Mouse (Mus musculus): ENCODE measurements around the gene Tsr1. TPM values are rescaled to one million over a fixed set of nuclear protein-coding genes. Genes with fewer than 3 reads are reported as not detected.

Gene Tsr1
- polyA plus RNA-seq, 1 experiment from 2014 or later, result 42.0 TPM

DNA sequence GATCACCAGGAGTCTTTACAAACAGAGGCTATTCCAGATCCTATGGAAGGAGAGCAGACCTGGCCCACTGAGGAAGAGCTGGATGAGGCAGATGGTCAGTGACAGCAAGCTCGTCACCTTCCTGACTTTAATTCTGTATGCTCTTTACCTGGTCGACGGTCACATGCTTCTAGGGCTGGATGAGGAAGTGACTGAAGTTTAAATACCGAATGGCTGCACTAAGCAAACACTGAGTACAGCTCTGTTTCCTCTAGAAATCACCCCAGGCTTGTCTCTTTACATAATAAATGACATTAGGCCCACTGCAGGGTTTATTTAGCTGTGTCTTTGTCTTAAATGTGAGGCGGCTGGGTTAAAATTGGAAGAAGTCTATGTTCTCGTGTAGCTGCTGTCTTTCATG, 3.7 kb downstream of the Tsr1 start:
- Histone ChIP-seq H3K4me3 (no peak overlapping the region), H3K9me3 (no peaks in the 10 kb centered on the region), H3K4me1 (peaks cover 11% of the 10 kb centered on the region; the same call in 1 of the 2 replicates), H3K27ac (no peak overlapping the region), H3K9ac (no peak overlapping the region), H3K27me3 (no peaks in the 10 kb centered on the region), H3K36me3 (peaks cover 73% of the 10 kb centered on the region), H3K4me2 (no peak overlapping the region)
- no peak for ATAC-seq (ENCODE audit: borderline replicate concordance, extremely low read depth, low FRiP score, low TSS enrichment)
- WGBS, result 81% methylated on average over 6 of the region's 6 CpGs

DNA sequence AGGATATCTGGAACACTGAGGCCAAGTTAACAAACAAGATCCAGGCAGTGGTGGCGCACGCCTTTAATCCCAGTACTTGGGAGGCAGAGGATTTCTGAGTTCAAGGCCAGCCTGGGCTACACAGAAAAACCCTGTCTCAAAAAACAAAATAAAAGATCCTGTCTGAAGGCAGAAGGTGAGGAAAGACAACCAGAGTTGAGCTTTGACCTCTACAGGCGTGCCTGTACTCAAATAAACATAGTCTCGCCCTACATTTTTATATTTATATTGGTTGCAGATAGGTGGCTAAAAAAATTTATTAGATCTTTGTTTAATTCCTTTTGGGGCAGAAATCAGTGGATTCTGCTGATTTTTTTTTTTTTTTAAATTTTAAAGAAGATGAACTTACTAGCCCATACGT, 4.5 kb downstream of the Tsr1 start:
- no peak overlapping the region for H3K4me2 ChIP-seq
- H3K27me3 ChIP-seq, result no peaks in the 10 kb centered on the region
- no peaks in the 10 kb centered on the region for H3K9me3 ChIP-seq
- H3K9ac ChIP-seq, result no peak overlapping the region
- no peak overlapping the region for H3K27ac ChIP-seq
- peaks cover 11% of the 10 kb centered on the region; the same call in 1 of the 2 replicates for H3K4me1 ChIP-seq
- H3K4me3 ChIP-seq, result no peak overlapping the region
- no peak for ATAC-seq (ENCODE audit: borderline replicate concordance, extremely low read depth, low FRiP score, low TSS enrichment)
- peaks cover 81% of the 10 kb centered on the region for H3K36me3 ChIP-seq
- WGBS, result 84% methylated on average over 5 of the region's 5 CpGs

DNA sequence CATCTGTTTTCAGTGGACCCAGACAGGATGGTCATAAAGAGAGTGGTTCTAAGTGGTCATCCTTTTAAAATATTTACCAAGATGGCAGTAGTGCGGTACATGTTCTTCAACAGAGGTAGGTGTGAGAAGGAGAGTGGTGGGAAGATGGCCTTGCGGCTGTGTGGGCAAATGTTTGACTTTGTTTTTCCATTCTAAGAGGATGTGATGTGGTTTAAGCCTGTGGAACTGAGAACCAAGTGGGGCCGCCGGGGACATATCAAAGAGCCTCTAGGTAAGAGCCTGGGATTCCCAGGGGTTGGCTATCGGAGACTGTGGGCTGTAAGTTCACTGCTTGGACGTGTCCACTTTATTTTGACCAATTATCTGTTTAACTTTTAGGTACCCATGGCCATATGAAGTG, 10.0 kb downstream of the Tsr1 start:
- H3K4me1 ChIP-seq, result no peaks in the 10 kb centered on the region
- peaks cover 71% of the 10 kb centered on the region for H3K36me3 ChIP-seq
- H3K4me3 ChIP-seq, result no peak overlapping the region
- no peak overlapping the region for H3K27ac ChIP-seq
- no peak for ATAC-seq (ENCODE audit: borderline replicate concordance, extremely low read depth, low FRiP score, low TSS enrichment)
- no peaks in the 10 kb centered on the region for H3K27me3 ChIP-seq
- no peak overlapping the region for H3K4me2 ChIP-seq
- 91% methylated on average over 6 of the region's 6 CpGs for WGBS
- no peak overlapping the region for H3K9ac ChIP-seq
- no peaks in the 10 kb centered on the region for H3K9me3 ChIP-seq

DNA sequence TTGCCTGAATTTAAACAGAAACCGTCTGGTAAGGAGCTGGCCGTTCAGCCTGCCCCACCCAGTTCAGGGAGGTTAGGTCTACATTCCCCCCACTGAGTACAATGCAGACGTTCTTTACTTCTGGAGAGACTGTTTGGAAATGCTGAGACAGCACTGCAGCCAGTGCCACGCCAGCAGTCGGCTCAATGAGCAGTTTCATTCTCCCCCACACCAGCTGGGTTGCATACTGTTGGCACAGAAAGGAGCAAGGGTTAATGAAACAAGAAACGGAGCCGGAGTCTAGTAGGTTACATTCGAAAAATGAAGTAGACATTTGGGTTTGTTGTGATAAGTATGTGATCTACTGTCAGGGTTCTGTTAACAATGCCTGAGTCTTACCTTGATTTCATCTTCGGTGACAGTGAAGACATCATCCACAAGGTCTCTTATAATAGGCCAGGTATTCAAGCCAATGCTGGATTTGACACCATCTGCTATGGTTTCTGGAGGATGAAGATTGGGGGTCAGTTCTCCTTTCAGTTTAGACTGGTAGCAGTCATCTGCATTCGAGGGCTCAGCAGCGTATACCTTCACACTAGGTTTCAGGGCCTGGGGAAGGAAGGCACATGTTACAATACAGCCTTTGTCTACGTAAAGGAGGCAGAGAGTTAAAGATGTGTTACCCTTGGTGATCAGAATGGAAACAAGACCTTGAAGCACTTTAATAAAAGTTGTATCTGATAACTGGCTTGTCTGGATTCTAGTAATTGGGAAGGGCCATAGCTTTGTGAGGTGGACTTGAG, 10.9 kb downstream of the Tsr1 start:
- no peaks in the 10 kb centered on the region for H3K9me3 ChIP-seq
- H3K4me2 ChIP-seq, result no peak overlapping the region
- WGBS, result 73% methylated on average over 12 of the region's 12 CpGs
- H3K27ac ChIP-seq, result no peak overlapping the region
- H3K27me3 ChIP-seq, result no peaks in the 10 kb centered on the region
- no peak for ATAC-seq (ENCODE audit: borderline replicate concordance, extremely low read depth, low FRiP score, low TSS enrichment)
- no peak overlapping the region for H3K9ac ChIP-seq
- peaks cover 62% of the 10 kb centered on the region for H3K36me3 ChIP-seq
- no peak overlapping the region for H3K4me3 ChIP-seq
- H3K4me1 ChIP-seq, result no peaks in the 10 kb centered on the region

DNA sequence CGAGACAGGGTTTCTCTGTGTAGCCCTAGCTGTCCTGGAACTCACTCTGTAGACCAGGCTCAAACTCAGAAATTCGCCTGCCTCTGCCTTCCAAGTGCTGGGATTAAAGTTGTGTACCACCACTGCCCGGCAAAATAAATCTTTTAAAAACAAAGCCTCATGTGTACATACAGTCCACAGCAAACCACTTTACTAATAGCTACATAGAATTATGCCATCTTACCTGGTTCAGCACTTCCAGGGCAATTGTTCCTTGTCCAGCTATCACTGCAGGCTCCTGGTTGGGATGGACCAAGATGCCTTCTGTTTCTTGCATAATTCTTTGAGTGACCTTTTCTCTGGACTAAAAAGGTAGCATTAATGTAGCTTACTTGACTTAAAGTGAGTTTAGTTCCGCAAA, 12.1 kb downstream of the Tsr1 start:
- WGBS, result 81% methylated on average over 4 of the region's 4 CpGs
- Histone ChIP-seq H3K4me3 (no peak overlapping the region), H3K9ac (no peak overlapping the region), H3K36me3 (peaks cover 50% of the 10 kb centered on the region), H3K27ac (no peak overlapping the region), H3K9me3 (no peaks in the 10 kb centered on the region), H3K4me2 (no peak overlapping the region), H3K27me3 (no peaks in the 10 kb centered on the region), H3K4me1 (no peaks in the 10 kb centered on the region)
- no peak for ATAC-seq (ENCODE audit: borderline replicate concordance, extremely low read depth, low FRiP score, low TSS enrichment)

DNA sequence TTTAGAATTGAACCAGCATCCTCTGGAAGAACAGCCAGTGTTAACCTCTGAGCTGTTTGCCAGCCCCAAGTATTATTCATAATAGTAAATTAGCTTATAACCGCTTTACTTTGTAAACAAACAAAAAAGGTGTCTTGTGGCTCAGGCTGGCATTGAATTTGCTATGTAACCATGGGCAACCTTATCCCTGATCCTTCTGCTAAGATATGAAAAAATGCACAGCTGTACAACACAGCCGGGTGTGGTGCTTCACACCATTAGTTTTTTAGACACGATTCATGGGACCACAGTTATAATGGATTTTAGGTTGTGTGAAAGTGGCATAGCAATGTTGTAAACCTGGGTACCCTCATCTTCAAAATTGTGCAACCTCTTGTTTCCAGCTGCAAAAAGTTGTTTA, 14.6 kb downstream of the Tsr1 start:
- no peak overlapping the region for H3K9ac ChIP-seq
- no peak for ATAC-seq (ENCODE audit: borderline replicate concordance, extremely low read depth, low FRiP score, low TSS enrichment)
- no peak overlapping the region for H3K27ac ChIP-seq
- H3K27me3 ChIP-seq, result no peaks in the 10 kb centered on the region
- H3K4me2 ChIP-seq, result no peak overlapping the region
- no peak overlapping the region for H3K4me3 ChIP-seq
- H3K4me1 ChIP-seq, result no peaks in the 10 kb centered on the region
- H3K9me3 ChIP-seq, result no peaks in the 10 kb centered on the region
- WGBS, result 73% methylated on average over 3 of the region's 3 CpGs
- peaks cover 27% of the 10 kb centered on the region for H3K36me3 ChIP-seq

DNA sequence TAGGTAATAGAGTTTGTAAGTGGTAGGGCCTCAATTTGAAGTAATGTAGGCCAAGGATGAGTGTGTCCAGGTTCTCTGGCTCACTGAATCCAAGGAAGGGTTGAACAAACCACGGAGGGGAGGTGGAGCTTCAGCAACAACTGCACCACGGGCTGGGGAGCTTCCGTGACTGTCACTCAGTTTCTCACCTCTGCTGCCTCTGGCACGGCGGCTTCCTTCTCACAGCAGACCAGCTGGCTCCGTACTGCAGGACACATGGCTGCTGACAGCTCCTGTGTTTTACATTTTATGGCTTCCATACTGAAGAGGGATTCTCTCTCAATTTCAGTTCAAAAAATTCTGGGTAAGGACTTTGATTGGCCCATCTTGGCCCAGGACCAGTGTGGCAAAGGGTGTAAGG, 21.4 kb downstream of the Tsr1 start:
- Histone ChIP-seq H3K27ac (no peak overlapping the region), H3K36me3 (peaks cover 15% of the 10 kb centered on the region; the same call in 1 of the 2 replicates), H3K27me3 (no peaks in the 10 kb centered on the region), H3K4me3 (no peak overlapping the region), H3K4me2 (no peak overlapping the region), H3K9ac (no peak overlapping the region), H3K4me1 (no peaks in the 10 kb centered on the region), H3K9me3 (no peaks in the 10 kb centered on the region)
- WGBS, result 68% methylated on average over 6 of the region's 6 CpGs
- ATAC-seq (ENCODE audit: borderline replicate concordance, extremely low read depth, low FRiP score, low TSS enrichment), result no peak

DNA sequence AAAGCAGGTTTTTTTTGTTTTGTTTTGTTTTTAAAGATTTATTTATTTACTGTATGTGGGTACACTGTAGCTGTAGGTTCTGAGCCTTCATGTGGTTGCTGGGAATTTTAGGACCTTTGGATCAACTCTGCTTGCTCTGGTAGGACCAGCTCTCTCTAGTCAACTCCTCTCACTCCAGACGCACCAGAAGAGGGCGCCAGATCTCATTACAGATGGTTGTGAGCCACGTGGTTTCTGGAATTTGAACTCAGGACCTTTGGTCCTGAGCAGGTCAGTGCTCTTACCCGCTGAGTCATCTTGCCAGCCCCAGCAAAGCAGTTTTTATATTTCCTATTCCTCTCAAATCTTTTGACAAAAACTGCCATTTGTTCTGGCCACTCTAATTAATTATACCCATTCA, 26.3 kb downstream of the Tsr1 start:
- Histone ChIP-seq H3K4me3 (no peak overlapping the region), H3K27ac (no peak overlapping the region), H3K9me3 (no peaks in the 10 kb centered on the region), H3K9ac (no peak overlapping the region), H3K4me1 (peaks cover 17% of the 10 kb centered on the region), H3K36me3 (peaks cover 2% of the 10 kb centered on the region; the same call in 1 of the 2 replicates), H3K27me3 (no peaks in the 10 kb centered on the region), H3K4me2 (no peak overlapping the region; the same call in 1 of the 2 replicates)
- no peak for ATAC-seq (ENCODE audit: borderline replicate concordance, extremely low read depth, low FRiP score, low TSS enrichment)
- WGBS, result 59% methylated on average over 4 of the region's 4 CpGs

- peak within 1 kb of the TSS; percentile 74 for H3K4me3 ChIP-seq
- WGBS, result 0% methylated on average over 86 of the region's 88 CpGs
- peaks cover 6% of the 10 kb centered on the region for H3K36me3 ChIP-seq
- peak within 1 kb of the TSS; percentile 100 for H3K27ac ChIP-seq
- peak; percentile 97 for ATAC-seq (ENCODE audit: borderline replicate concordance, extremely low read depth, low FRiP score, low TSS enrichment)
- peak within 1 kb of the TSS; percentile 73 for H3K9ac ChIP-seq
- peak within 1 kb of the TSS; percentile 54 for H3K4me2 ChIP-seq
- H3K9me3 ChIP-seq, result no peaks in the 10 kb centered on the region
- H3K27me3 ChIP-seq, result no peaks in the 10 kb centered on the region
- H3K4me1 ChIP-seq, result peaks cover 17% of the 10 kb centered on the region
These were observed 27.9 kb downstream of the Tsr1 start, which contains the start of the genes Smg6 and Srr for GRCm38 (mm10) chr11:74925577-74926387. Gene Smg6, plus strand, starts transcription at chr11:74925823. Gene Srr, minus strand, starts transcription at chr11:74925948.

DNA sequence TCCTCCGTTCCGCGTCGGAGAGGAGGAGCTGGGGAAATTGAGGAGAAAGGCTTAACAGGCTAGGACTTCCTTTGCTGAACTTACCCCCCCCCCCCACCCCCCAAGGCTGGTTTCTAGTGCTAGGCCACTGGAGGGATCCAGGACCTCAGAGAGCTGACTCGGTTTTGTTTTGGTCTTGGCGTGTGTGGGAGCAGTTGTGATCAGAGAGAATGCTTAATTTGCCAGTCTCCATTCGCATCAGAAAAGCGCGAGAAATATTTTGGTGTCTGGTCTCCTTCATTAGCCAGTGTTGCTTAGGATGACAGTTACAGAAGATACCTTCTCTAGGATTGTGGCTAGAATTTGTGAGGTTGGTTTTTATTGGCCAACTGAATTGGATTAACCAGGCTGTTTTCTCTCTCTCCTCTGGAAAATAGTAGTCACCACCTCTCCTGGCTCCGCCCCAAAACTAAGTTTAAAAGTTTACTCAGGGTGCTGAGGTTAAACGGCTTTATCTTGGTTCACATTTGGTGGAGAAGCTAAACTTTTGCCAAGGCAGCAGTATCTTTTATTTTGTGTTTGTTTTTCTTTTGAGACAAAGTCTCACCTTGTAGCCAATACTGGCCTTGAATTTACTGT, 28.6 kb downstream of the Tsr1 start:
- Histone ChIP-seq H3K9me3 (no peaks in the 10 kb centered on the region), H3K9ac (peak overlapping the region; percentile 73), H3K4me2 (peak overlapping the region; percentile 54), H3K27ac (peak overlapping the region; percentile 100), H3K27me3 (no peaks in the 10 kb centered on the region), H3K36me3 (peaks cover 9% of the 10 kb centered on the region), H3K4me3 (peak overlapping the region; percentile 74), H3K4me1 (peaks cover 17% of the 10 kb centered on the region)
- 4% methylated on average over 11 of the region's 11 CpGs for WGBS
- ATAC-seq (ENCODE audit: borderline replicate concordance, extremely low read depth, low FRiP score, low TSS enrichment), result no peak; the same call in 1 of the 2 replicates

GRCm38 (mm10) chr11:74927236-74927725, 29.4 kb downstream of the Tsr1 start:
- WGBS, result 83% methylated on average over 2 of the region's 2 CpGs
- H3K36me3 ChIP-seq, result peaks cover 14% of the 10 kb centered on the region
- no peak for ATAC-seq (ENCODE audit: borderline replicate concordance, extremely low read depth, low FRiP score, low TSS enrichment)
- H3K4me3 ChIP-seq, result peak overlapping the region; percentile 74; the same call in 1 of the 2 replicates
- H3K27me3 ChIP-seq, result no peaks in the 10 kb centered on the region
- peaks cover 17% of the 10 kb centered on the region for H3K4me1 ChIP-seq
- H3K4me2 ChIP-seq, result peak overlapping the region; percentile 54
- H3K27ac ChIP-seq, result 0 out of 2 replicates have a peak overlapping the region, but pooled peaks have one; percentile 31
- H3K9me3 ChIP-seq, result no peaks in the 10 kb centered on the region
- no peak overlapping the region for H3K9ac ChIP-seq

Measured in lung, embryonic 15.5 days (tissue).